Mouse (Mus musculus) liver, adult 2 months (tissue): ENCODE measurements around the gene Plk2. TPM values are rescaled to one million over a fixed set of nuclear protein-coding genes. Genes with fewer than 3 reads are reported as not detected.
"Not testable (repeated sequence)": the region's sequence is repeated elsewhere in the genome, so short reads cannot be mapped to it uniquely, and the experiment has no call there.

Experiments used
- DNase-seq: peaks from one replicate; pipeline ENCODE4 v3.0.0-alpha.2; 2011; ENCODE audit warnings: low read depth, low spot score; ENCODE audit errors: extremely low read depth
- H3K27ac ChIP-seq: fragments of 200-500 bp; replicated peaks from 2 replicates; pipeline ENCODE4 v1.5.1; 2012; ENCODE audit warnings: low read depth, mild to moderate bottlenecking, control low read depth, inconsistent platforms, low read length; ENCODE audit not compliant: insufficient read depth
- H3K27me3 ChIP-seq: fragments of 200-500 bp; 2 replicates; pipeline ENCODE4 v1.6.1; 2012; ENCODE audit warnings: mild to moderate bottlenecking, moderate library complexity, low read length, inconsistent platforms; ENCODE audit not compliant: control insufficient read depth, insufficient read depth
- H3K36me3 ChIP-seq: fragments of 200-500 bp; 2 replicates; pipeline ENCODE4 v1.6.1; 2012; ENCODE audit warnings: low read length, inconsistent platforms; ENCODE audit not compliant: control insufficient read depth, insufficient read depth
- H3K4me1 ChIP-seq: fragments of 200-500 bp; 2 replicates; pipeline ENCODE4 v1.6.1; 2011; ENCODE audit warnings: low read length; ENCODE audit not compliant: control insufficient read depth, insufficient read depth
- H3K4me3 ChIP-seq: fragments of 200-500 bp; 2 replicates; pipeline ENCODE4 v1.5.1; 2011; ENCODE audit warnings: low read depth, mild to moderate bottlenecking, control low read depth, low read length, moderate library complexity; ENCODE audit not compliant: insufficient read depth
- H3K79me2 ChIP-seq: fragments of 200-500 bp; 2 replicates; pipeline ENCODE4 v1.6.1; 2012; ENCODE audit warnings: inconsistent platforms, mild to moderate bottlenecking, low read length, moderate library complexity; ENCODE audit not compliant: control insufficient read depth, insufficient read depth
- H3K9ac ChIP-seq: fragments of 200-500 bp; 2 replicates; pipeline ENCODE4 v1.6.1; 2012; ENCODE audit warnings: low read depth, mild to moderate bottlenecking, control low read depth, inconsistent platforms, low read length
- CTCF ChIP-seq: fragments of 200-500 bp; IDR thresholded peaks from 2 replicates; pipeline ENCODE4 v1.5.1; 2011; ENCODE audit warnings: low read depth, low read length, control low read depth
- POLR2A ChIP-seq: fragments of 200-500 bp; IDR thresholded peaks from 2 replicates; pipeline ENCODE4 v1.6.1; 2011; ENCODE audit warnings: low read length, control low read depth; ENCODE audit not compliant: insufficient read depth; ENCODE audit errors: extremely low read depth
- WGBS: fragments of 180-500 bp; shearing (Covaris S2); methylation state at CpG from one replicate; pipeline ENCODE4 v1.1.7; 2018; 5-methylcytosine and 5-hydroxymethylcytosine counted together
- polyA plus RNA-seq: library from polyadenylated mRNA; depleted of rRNA; stranded (reverse); fragments of >200 nt; gene quantifications from 2 replicates; pipeline ENCODE4 v1.2.3, GENCODE M21; 2012
- total RNA-seq: library from RNA; depleted of rRNA; stranded (reverse); fragments of >200 nt; gene quantifications from 2 replicates; pipeline ENCODE4 v1.2.3, GENCODE M21; 2014

The Plk2 gene
- total and polyA plus RNA-seq, 2 experiments, result 3.3 to 10.1 TPM

- H3K9ac ChIP-seq, result no peak overlapping the region
- WGBS, result 77% methylated on average over 3 of the region's 3 CpGs
- no peak for DNase-seq
- H3K79me2 ChIP-seq, result no peaks in the 10 kb centered on the region
- H3K36me3 ChIP-seq, result no peaks in the 10 kb centered on the region
- H3K27ac ChIP-seq, result no peak overlapping the region
- TF ChIP-seq POLR2A (no peak), CTCF (no peak)
- H3K4me3 ChIP-seq, result no peak overlapping the region
- H3K27me3 ChIP-seq, result no peaks in the 10 kb centered on the region
- H3K4me1 ChIP-seq, result no peaks in the 10 kb centered on the region
Measured at GRCm38 (mm10) chr13:110367961-110368555, 26.8 kb upstream of the Plk2 start.

GRCm38 (mm10) chr13:110368556-110369040, 26.2 kb upstream of the Plk2 start:
- H3K9ac ChIP-seq, H3K36me3 ChIP-seq, H3K4me3 ChIP-seq, H3K27me3 ChIP-seq, H3K79me2 ChIP-seq, H3K4me1 ChIP-seq, H3K27ac ChIP-seq: not testable (repeated sequence)
- peak; percentile 37 for DNase-seq
- TF ChIP-seq CTCF, result peak; percentile 82
- WGBS, result 41% methylated on average over 6 of the region's 6 CpGs

- H3K27ac ChIP-seq, result no peak overlapping the region
- H3K79me2 ChIP-seq, result no peaks in the 10 kb centered on the region
- no peak overlapping the region for H3K4me3 ChIP-seq
- no peak for DNase-seq
- H3K4me1 ChIP-seq, result no peaks in the 10 kb centered on the region
- no peak for TF ChIP-seq CTCF
- no peak for TF ChIP-seq POLR2A
- no peaks in the 10 kb centered on the region for H3K27me3 ChIP-seq
- H3K9ac ChIP-seq, result no peak overlapping the region
- no peaks in the 10 kb centered on the region for H3K36me3 ChIP-seq
- WGBS, result 96% methylated on average over 1 of the region's 1 CpGs
Measured at GRCm38 (mm10) chr13:110369673-110370072, 25.2 kb upstream of the Plk2 start.

GRCm38 (mm10) chr13:110382447-110382901, 12.4 kb upstream of the Plk2 start:
- Histone ChIP-seq H3K79me2 (no peaks in the 10 kb centered on the region), H3K4me1 (no peaks in the 10 kb centered on the region), H3K9ac (no peak overlapping the region), H3K4me3 (no peak overlapping the region), H3K36me3 (no peaks in the 10 kb centered on the region), H3K27ac (no peak overlapping the region), H3K27me3 (no peaks in the 10 kb centered on the region)
- 19% methylated on average over 5 of the region's 5 CpGs for WGBS
- no peak for TF ChIP-seq POLR2A
- 0 out of 2 replicates have a peak, but pooled peaks have one; percentile 5 for TF ChIP-seq CTCF
- DNase-seq, result peak; percentile 62

- Histone ChIP-seq H3K4me3 (no peak overlapping the region), H3K36me3 (no peaks in the 10 kb centered on the region), H3K27ac (no peak overlapping the region), H3K4me1 (no peaks in the 10 kb centered on the region), H3K79me2 (no peaks in the 10 kb centered on the region), H3K27me3 (no peaks in the 10 kb centered on the region), H3K9ac (no peak overlapping the region)
- no peak for DNase-seq
- TF ChIP-seq CTCF (no peak), POLR2A (no peak)
- 69% methylated on average over 6 of the region's 6 CpGs for WGBS
Measured at GRCm38 (mm10) chr13:110384514-110384913, 10.3 kb upstream of the Plk2 start.

- Histone ChIP-seq H3K79me2 (no peaks in the 10 kb centered on the region), H3K4me3 (no peak overlapping the region), H3K27me3 (no peaks in the 10 kb centered on the region), H3K4me1 (0 out of 2 replicates have a peak, but pooled peaks cover 4% of the 10 kb centered on the region), H3K36me3 (peaks cover 5% of the 10 kb centered on the region; the same call in 1 of the 2 replicates), H3K27ac (no peak overlapping the region), H3K9ac (no peak overlapping the region)
- peak; percentile 59 for DNase-seq
- WGBS, result 10% methylated on average over 8 of the region's 8 CpGs
- peak; percentile 52 for TF ChIP-seq CTCF
- no peak for TF ChIP-seq POLR2A
Measured at GRCm38 (mm10) chr13:110392210-110392609, 2.6 kb upstream of the Plk2 start.
